In the genomic region with DNA sequence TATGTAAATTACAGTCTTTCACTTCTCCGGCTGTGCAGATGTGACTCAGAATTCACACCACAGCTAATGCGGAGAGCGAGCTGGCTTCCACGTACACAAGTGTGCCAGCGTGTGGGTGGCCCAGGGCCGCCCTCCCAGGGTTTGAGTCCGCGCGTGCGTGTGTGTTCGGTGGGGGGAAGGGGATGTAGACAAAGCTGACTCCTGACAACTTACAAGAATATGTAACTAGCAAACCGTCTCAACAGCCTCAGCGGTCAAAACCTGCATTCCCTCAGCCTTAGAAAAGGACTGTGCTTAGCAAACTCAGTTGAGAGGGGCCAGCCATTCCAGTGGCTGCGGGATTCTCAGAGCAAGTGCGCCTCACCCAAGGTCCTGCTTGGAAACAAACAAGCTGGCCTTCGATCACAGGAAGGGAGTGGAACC, we compare ENCODE assay signal across 7 mouse cellular contexts. TPM values are rescaled to one million over a fixed set of nuclear protein-coding genes. Genes with fewer than 3 reads are reported as not detected.
DNase-seq lines count a peak whose midpoint lies in the region; ATAC-seq and TF ChIP-seq lines count a peak whose summit lies in the region.

No protein-coding gene starts in this region.

- intact Hi-C loops in left cerebral cortex, postnatal 14 days (cut with DNase I), result no loop called here

- H3K9me3 ChIP-seq in forebrain, postnatal 0 days (ENCODE audit: low read length), result no peaks in the 10 kb centered on the region
- no peaks in the 10 kb centered on the region for H3K9me3 ChIP-seq in intestine, embryonic 15.5 days

- no peaks in the 10 kb centered on the region for H3K27me3 ChIP-seq in forebrain, postnatal 0 days (ENCODE audit: insufficient read depth, low read length)
- no peaks in the 10 kb centered on the region for H3K27me3 ChIP-seq in intestine, embryonic 15.5 days (replicated peaks)

- DNase-seq in MN1 (ENCODE audit: low spot score), result peak; percentile 81
- peak; percentile 94 for DNase-seq in brain, adult 2 months (ENCODE audit: low read depth, low spot score)
- peak; percentile 68 for DNase-seq in forebrain, postnatal 0 days
- DNase-seq in left cerebral cortex, postnatal 14 days (ENCODE audit: low spot score in 2 of 2), result peak; percentile 58 to 76
- peak; percentile 76 for DNase-seq in right cerebral cortex, postnatal 25 days

- no peaks in the 10 kb centered on the region for H3K36me3 ChIP-seq in forebrain, postnatal 0 days (ENCODE audit: insufficient read depth)
- H3K36me3 ChIP-seq in intestine, embryonic 15.5 days, result no peaks in the 10 kb centered on the region

- WGBS in forebrain, postnatal 0 days, result 3% methylated on average over 16 of the region's 16 CpGs
- 5% methylated on average over 16 of the region's 16 CpGs for WGBS in intestine, embryonic 15.5 days

- H3K9ac ChIP-seq in forebrain, postnatal 0 days, result peak overlapping the region; percentile 40
- 0 out of 2 replicates have a peak overlapping the region, but pooled peaks have one; percentile 8 for H3K9ac ChIP-seq in intestine, embryonic 15.5 days

- H3K27ac ChIP-seq in forebrain, postnatal 0 days (ENCODE audit: low read depth, low read length), result no peak overlapping the region
- 0 out of 2 replicates have a peak overlapping the region, but pooled peaks have one; percentile 36 for H3K27ac ChIP-seq in intestine, embryonic 15.5 days

- no peak for TF ChIP-seq CTCF in forebrain, postnatal 0 days (IDR thresholded peaks at IDR 0.05; ENCODE audit: low read depth)

- ATAC-seq in forebrain, postnatal 0 days, result peak; percentile 90
- ATAC-seq in intestine, embryonic 15.5 days, result peak; percentile 67
- peak; percentile 84 for ATAC-seq in megakaryocyte progenitor cell, adult 5-6 weeks (replicated peaks; ENCODE audit: poor library complexity)

- peaks cover 9% of the 10 kb centered on the region; the same call in 1 of the 2 replicates for H3K4me1 ChIP-seq in forebrain, postnatal 0 days (ENCODE audit: insufficient read depth)
- 0 out of 2 replicates have a peak, but pooled peaks cover 5% of the 10 kb centered on the region for H3K4me1 ChIP-seq in intestine, embryonic 15.5 days (replicated peaks)

- H3K4me3 ChIP-seq in forebrain, postnatal 0 days (ENCODE audit: low read depth, low read length), result peak overlapping the region; percentile 32
- peak overlapping the region; percentile 19; the same call in 1 of the 2 replicates for H3K4me3 ChIP-seq in intestine, embryonic 15.5 days (replicated peaks)

- H3K4me2 ChIP-seq in forebrain, postnatal 0 days (ENCODE audit: low read depth), result peak overlapping the region; percentile 52
- H3K4me2 ChIP-seq in intestine, embryonic 15.5 days (replicated peaks), result peak overlapping the region; percentile 57

RNA-seq across cellular contexts. Expression of a gene that starts 58.3 kb away (rescaled TPM):
- total RNA-seq in forebrain, postnatal 0 days (2014; rRNA removed), result 23.3 and 26.8 TPM in 2 replicates
- 19.5 and 19.9 TPM in 2 replicates for polyA plus RNA-seq in forebrain, postnatal 0 days (2015; fragmentation: Nextera tagmentation; extraction: Ambion mirVana)
- 39.0 and 45.6 TPM in 2 replicates for polyA plus RNA-seq in intestine, embryonic 15.5 days (2015; fragmentation: Nextera tagmentation; extraction: Ambion mirVana)
- total RNA-seq in left cerebral cortex, postnatal 14 days (2021), result 10 to 100 TPM; 10.9 to 15.4 TPM
- 20.9 and 31.8 TPM in 2 replicates for total RNA-seq in megakaryocyte progenitor cell, adult 5-6 weeks (2015)
- total RNA-seq in megakaryocyte progenitor cell, adult 5-6 weeks (2017), result 17.8 and 24.5 TPM in 2 replicates
